Mouse (Mus musculus) thymus, postnatal 0 days (tissue): Measurements from ENCODE around the gene Aacs. TPM values are rescaled to one million over a fixed set of nuclear protein-coding genes. Genes with fewer than 3 reads are reported as not detected.

Experiments used
- DNase-seq: peaks from one replicate; pipeline ENCODE4 v3.0.0-alpha.2; 2015; ENCODE audit warnings: low spot score
- polyA plus RNA-seq: library from polyadenylated mRNA; unstranded; fragments of >200 nt; fragmentation: Nextera tagmentation; extraction: Ambion mirVana; gene quantifications from 2 replicates; pipeline ENCODE4 v1.2.1, GENCODE M21; 2015

Aacs gene
- polyA plus RNA-seq, 1 experiment from 2014 or later = 31.3 TPM

DNA sequence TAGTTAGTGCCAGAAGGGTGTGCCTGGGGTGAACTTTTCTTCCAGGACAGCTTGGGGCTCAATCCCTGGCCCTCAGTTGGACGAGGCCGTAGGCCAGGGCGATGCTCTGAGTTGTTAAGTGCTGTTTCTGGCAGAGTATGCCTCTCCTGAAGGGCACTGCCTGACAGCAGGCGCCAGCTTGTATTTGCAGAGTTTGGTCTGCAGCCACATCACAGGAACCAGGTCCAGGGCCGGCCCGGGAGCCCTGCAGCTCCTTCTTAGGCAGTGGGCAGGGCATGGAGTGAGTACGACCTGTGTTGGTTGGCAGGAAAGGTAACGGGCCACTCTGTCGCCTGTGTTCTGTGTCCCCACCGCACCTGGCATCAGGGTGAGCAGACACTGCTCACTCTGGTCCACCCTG lies 15.5 kb downstream of the Aacs start:
- no peak for DNase-seq

- no peak for DNase-seq
These were observed 16.9 kb downstream of the Aacs start for GRCm38 (mm10) chr5:125492379-125493092.

- no peak for DNase-seq
These were observed 17.4 kb downstream of the Aacs start for GRCm38 (mm10) chr5:125493093-125493423.

DNA sequence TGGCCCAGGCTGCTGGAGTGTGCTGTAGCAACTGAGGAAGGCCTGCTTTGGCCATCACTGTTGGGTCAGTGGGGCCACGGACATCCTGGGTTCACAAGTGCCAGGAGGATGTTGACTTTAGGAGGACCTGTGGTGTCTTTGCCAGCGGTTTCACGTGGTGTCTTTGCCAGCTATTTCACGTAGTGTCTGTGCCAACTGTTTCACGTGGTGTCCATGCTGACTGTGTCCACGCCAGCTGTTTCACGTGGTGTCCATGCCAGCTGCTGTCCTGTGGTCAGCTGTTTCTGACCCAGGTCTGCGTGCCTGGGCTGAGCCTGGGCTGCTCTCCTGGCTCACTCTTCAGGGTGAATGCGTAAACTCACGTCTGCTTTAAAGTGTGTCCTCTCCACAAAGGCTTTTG lies 20.0 kb downstream of the Aacs start:
- DNase-seq = no peak

DNA sequence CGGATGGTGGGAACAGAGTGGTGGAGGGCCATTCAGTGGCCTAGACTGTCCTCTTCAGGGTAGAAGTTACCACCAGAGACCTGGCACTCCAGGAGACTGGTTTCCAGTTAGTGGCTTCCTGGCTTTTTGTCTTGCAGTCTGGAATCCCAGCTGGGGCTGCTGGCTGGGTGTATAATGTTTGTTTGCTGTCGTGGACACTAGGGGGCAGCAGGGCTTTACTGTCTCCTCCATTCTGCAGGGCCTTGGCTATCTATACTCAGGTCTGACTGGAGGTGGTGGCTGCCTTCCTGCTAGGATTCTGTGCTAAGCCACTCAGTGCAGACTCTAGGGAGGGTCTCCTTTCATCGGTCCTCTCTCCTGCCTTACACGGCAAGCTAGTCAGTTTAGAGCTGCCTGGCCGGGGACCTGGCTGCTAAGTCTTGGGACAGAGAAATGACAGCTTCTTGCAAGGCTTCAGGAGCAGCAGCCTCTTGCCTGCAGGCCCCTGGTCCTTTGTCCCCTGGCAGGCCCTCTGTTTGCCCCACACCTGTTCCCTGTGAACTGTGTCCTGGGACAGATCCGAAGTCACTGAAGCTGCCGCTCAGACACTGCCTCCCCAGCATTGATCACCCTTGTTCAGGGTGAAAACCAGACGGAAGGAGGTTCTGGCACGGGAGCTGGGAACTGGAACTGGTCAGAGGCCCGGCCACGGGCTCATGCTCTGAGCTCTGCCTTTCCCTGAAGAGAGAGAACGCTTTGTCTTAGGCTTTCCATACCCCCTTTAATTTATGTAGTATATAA lies 22.4 kb downstream of the Aacs start:
- peak; percentile 62 for DNase-seq

- no peak for DNase-seq
These were observed 25.9 kb downstream of the Aacs start for GRCm38 (mm10) chr5:125501505-125501904.

GRCm38 (mm10) chr5:125502186-125502585 lies 26.6 kb downstream of the Aacs start:
- no peak for DNase-seq

DNA sequence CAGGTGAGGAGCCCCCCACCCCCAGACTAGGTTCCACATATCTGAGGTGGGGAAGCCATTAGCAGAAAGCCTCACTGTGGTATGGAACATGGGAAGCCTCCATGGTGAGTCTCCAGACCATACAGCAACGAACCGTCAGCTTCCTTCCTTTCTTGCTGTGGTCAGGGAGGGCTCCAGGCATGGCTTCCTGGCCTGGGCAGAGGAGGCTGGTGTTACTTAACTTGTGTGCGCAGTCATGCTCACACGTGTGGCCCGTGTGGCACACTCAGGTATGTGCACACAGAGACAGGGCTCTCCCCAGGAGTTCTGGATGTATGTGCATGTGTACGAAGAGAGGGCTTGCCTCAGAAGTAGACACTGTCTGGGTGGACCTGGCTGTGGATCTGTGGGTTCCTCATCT lies 28.0 kb downstream of the Aacs start:
- no peak for DNase-seq

DNA sequence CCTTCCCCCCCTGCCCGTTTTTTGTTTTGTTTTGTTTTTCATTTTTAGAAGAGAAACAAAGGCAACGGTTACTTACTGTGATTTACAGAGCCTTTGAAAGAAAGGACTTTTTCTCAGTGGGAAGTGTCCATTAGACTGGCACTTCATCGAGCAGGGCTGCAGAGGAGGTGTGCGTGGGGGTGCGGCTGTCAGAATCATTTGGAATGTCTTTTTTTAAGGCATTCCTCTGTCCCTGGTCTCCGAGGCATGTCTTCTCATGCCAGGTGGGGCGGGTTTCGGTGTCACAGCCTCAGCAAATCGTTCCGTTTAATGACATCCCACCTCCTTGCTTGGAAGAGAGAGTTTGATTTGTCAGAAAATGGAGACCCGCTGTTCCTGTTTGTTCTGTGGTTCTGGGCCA lies 29.1 kb downstream of the Aacs start:
- no peak for DNase-seq

GRCm38 (mm10) chr5:125505968-125506367 lies 30.4 kb downstream of the Aacs start:
- no peak for DNase-seq

GRCm38 (mm10) chr5:125507582-125507981 lies 32.0 kb downstream of the Aacs start:
- no peak for DNase-seq

DNA sequence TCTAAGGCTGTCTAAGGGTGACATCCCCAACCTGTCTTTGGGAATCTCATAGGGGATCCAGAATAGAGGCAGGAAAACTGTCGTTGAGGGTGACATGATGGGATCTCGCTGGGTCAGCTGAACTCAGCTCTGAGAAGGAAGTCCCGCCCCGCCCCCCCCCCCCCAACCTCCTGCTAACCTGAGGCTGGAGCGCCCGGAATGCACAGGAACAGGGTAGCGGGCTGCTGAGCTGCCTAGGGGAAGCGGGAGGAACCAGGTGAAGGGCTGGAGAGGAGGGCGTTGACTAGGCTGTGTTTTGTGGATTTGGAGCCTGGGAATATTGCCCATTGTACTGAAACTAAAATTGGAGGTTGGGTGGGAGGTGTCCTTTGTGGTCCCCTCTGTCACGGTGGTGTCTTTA lies 32.4 kb downstream of the Aacs start:
- no peak for DNase-seq

DNA sequence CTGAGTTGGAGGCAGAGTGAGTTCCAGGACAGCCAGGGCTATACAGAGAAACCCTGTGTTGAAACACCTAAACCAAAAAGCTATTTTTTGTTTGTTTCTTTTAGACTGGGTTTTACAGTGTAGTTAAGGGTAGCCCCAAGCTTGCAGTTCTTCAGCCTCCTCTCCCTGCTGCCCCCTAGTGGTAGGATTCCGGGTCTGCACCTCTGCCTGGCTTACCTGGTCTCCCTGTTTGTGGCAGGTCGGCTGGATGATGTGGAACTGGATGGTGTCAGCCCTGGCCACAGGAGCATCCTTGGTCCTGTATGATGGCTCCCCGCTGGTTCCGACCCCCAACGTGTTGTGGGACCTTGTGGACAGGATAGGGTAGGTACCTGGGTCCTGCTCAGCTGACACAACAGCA lies 33.9 kb downstream of the Aacs start:
- DNase-seq = peak; percentile 70

DNA sequence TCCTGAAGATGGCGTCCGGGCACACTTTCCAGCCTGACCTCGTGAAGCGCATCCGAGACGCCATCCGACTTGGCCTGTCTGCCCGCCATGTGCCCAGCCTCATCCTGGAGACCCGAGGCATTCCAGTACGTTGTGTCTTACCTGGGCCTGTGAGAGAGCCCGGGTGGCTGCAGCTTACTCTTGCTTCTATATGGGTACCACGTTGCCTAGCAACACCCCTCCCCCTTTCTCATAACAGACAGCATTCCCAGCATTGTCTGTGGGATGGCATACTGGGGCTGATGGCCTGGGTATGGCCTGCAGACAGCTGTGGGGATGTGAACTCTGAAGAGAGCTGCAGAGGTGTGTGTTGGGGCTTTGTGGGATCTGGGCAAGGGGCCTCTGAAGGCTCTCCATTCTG lies 39.4 kb downstream of the Aacs start:
- no peak for DNase-seq

GRCm38 (mm10) chr5:125518640-125519039 lies 43.0 kb downstream of the Aacs start:
- DNase-seq = peak; percentile 31

DNA sequence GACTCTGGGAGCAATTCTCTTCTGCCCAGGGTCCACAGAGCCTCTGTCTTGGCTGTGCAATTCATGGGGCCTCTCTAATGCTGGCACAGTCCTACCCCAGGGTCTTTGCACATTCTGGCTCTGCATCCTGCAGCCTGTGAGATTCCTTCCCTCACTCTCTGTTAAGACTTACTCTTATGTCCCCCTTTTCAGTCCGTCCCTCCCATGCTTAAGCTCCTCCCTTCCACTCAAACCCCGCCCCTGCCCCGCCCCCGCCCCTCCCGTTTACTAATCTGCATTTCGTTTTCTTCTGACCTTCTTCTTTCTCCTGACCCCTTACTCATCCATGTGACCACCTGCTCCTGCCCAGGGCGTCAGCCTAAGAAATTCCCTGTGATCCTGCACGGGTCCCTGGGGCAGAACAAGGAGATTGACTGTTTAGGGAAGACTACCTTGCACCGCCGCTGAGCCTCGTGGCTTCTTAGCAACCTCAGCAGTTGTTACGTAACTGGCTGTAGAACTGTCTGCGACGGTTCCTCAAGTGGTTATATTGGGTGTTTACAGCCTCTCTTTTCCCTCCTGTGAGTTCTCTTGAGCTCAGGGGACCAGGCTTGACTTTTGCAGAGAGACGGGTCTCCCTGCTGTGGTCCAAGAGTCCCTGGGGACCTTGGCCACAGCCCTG lies 45.4 kb downstream of the Aacs start:
- peak; percentile 35 for DNase-seq

DNA sequence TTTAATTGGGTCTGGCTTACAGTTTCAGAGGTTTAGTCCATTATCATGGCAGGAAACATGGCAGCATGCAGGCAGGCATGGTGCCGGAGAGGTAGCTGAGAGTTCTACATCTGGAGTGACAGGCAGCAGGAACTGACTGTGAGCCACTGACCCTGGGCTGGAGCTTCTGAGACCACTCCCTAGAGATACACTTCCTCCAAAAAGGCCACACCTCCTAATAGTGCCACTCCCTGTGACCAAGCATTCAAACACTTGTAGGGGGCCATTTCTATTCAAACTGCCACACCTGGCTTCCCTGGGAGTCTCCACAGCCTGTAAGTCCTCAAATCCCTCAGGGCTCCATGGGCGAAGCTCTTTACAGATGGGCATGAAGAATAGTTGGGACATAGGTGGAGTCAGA lies 47.7 kb downstream of the Aacs start:
- DNase-seq = no peak

DNA sequence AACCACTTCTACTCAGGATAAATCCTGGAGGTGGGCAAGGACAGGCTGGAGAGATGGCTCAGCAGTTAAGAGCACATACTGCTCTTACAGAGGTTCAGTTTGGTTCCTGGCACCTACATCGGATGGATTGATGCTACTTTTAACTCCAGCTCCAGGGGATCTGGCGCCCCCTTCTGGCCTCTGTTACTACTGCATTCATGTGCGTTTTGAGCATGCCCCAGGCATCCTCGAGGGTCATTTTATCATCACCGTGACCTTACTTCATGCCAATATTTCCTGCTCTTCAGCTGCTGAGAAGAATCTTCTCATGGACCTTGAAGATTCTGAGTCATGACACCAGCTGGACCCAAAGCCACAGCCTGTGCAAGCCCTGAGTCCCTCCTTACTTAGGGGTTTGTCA lies 49.9 kb downstream of the Aacs start:
- DNase-seq = no peak

DNA sequence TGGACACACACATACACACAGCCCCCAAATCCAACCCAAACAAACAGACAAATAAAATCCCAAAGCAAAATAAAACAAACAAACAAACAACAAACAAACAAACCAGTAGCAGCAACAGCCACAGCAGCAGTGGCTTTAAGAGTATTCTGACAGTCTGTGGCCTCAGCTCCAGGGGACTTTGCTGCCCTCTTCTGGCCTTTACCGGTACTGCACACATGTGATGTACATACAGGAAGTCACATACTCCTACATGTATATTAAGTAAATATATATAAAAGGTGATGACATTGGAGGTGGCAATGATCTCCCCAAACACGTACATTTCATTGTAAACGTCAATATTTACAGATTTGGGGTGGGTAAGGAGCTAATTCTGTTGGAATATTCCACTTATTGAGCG lies 50.9 kb downstream of the Aacs start:
- peak; percentile 24 for DNase-seq

GRCm38 (mm10) chr5:125529109-125529508 lies 53.5 kb downstream of the Aacs start:
- DNase-seq = peak; percentile 52

GRCm38 (mm10) chr5:125531634-125532033 lies 56.0 kb downstream of the Aacs start, which contains the start of gene Tmem132b:
Gene Tmem132b (plus strand): TSS chr5:125531774.
- DNase-seq = no peak

GRCm38 (mm10) chr5:125532191-125532544 lies 56.6 kb downstream of the Aacs start:
- no peak for DNase-seq
